Mouse (Mus musculus) liver, embryonic 11.5 days (tissue): ENCODE data around the gene Prpf6. TPM values are rescaled to one million over a fixed set of nuclear protein-coding genes. Genes with fewer than 3 reads are reported as not detected.

Experiments
- ATAC-seq: fragments of 200-750 bp; cut with Nextera tagmentation; replicated peaks from 2 replicates; pipeline ENCODE4 v1.8.0; 2017; ENCODE audit warnings: moderate number of reproducible peaks, mild to moderate bottlenecking, moderate TSS enrichment, moderate library complexity; ENCODE audit not compliant: low FRiP score
- DNase-seq: peaks from one replicate; pipeline ENCODE4 v3.0.0-alpha.2; 2017; ENCODE audit warnings: low spot score
- H3K27ac ChIP-seq: fragments of 300-500 bp; sonication (generic); 2 replicates; pipeline ENCODE4 v1.5.1; 2014; ENCODE audit warnings: mild to moderate bottlenecking, low read depth, low read length, control low read depth
- H3K27me3 ChIP-seq: fragments of 300-500 bp; sonication (generic); replicated peaks from 2 replicates; pipeline ENCODE4 v1.6.1; 2014; ENCODE audit warnings: low read length, mixed read lengths; ENCODE audit not compliant: control insufficient read depth, insufficient read depth
- H3K36me3 ChIP-seq: fragments of 300-500 bp; sonication (generic); 2 replicates; pipeline ENCODE4 v1.6.1; 2014; ENCODE audit warnings: mild to moderate bottlenecking, low read length, moderate library complexity, mixed read lengths; ENCODE audit not compliant: control insufficient read depth, insufficient read depth
- H3K4me1 ChIP-seq: fragments of 300-500 bp; sonication (generic); replicated peaks from 2 replicates; pipeline ENCODE4 v1.6.1; 2014; ENCODE audit warnings: low read length, mixed read lengths; ENCODE audit not compliant: control insufficient read depth, insufficient read depth
- H3K4me2 ChIP-seq: fragments of 300-500 bp; sonication (generic); 2 replicates; pipeline ENCODE4 v1.6.1; 2014; ENCODE audit warnings: mild to moderate bottlenecking, control low read depth, moderate library complexity
- H3K4me3 ChIP-seq: fragments of 300-500 bp; sonication (generic); 2 replicates; pipeline ENCODE4 v1.5.1; 2014; ENCODE audit warnings: low read depth, low read length, control low read depth
- H3K9ac ChIP-seq: fragments of 300-500 bp; sonication (generic); 2 replicates; pipeline ENCODE4 v1.6.1; 2014; ENCODE audit warnings: low read depth, low read length, control low read depth
- H3K9me3 ChIP-seq: fragments of 300-500 bp; sonication (generic); 2 replicates; pipeline ENCODE4 v1.6.1; 2016; ENCODE audit warnings: low read length, inconsistent platforms, mixed read lengths; ENCODE audit not compliant: control insufficient read depth
- WGBS: fragments of 180-500 bp; shearing (Covaris S2); extraction: QIAGEN DNeasy Blood & Tissue Kit; methylation state at CpG from one replicate; pipeline ENCODE4 v1.1.7; 2014; 5-methylcytosine and 5-hydroxymethylcytosine counted together
- polyA plus RNA-seq: library from polyadenylated mRNA; unstranded; fragments of >200 nt; fragmentation: Nextera tagmentation; extraction: Ambion mirVana; gene quantifications from 2 replicates; pipeline ENCODE4 v1.2.1, GENCODE M21; 2014

The Prpf6 gene
- polyA plus RNA-seq, 1 experiment from 2014 or later: 63.0 TPM

DNA sequence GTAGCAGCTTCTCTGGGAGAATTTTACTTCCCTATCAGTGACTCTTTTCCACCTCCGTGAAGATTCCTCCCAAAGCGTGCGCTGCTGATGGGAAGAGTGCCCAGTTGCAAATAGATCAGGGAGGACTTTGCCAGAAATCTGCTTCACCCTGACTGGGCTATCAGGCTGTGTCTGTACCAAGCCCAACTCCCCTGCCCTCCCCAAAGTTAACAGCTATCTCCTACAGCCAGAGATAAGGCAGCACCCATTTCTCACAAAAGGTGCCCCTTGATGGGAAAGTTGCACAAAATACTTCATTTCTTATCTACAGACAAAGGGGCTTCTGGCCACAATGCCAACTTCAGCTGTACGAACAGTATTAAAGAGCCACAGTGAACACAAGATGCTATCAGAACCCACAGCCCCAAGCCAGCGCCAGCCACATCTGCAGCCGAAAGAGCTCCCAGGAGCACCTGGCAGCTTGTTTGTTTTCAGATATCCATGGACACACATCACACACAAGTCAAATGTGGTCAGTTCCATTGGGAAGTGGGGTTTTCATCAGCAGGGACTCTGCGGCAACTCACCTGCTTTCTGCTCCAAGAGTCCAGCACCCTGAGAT is 13.6 kb upstream of the Prpf6 start:
- H3K9me3 ChIP-seq: no peaks in the 10 kb centered on the region
- H3K27me3 ChIP-seq: no peaks in the 10 kb centered on the region
- H3K9ac ChIP-seq: peak overlapping the region; percentile 8; the same call in 1 of the 2 replicates
- H3K36me3 ChIP-seq: peaks cover under 1% of the 10 kb centered on the region; the same call in 1 of the 2 replicates
- peak; percentile 39 for DNase-seq
- peaks cover 52% of the 10 kb centered on the region for H3K4me1 ChIP-seq
- peak overlapping the region; percentile 1; the same call in 1 of the 2 replicates for H3K4me3 ChIP-seq
- ATAC-seq: peak; percentile 46
- H3K4me2 ChIP-seq: peak overlapping the region; percentile 54
- peak overlapping the region; percentile 80 for H3K27ac ChIP-seq
- 59% methylated on average over 7 of the region's 7 CpGs for WGBS

DNA sequence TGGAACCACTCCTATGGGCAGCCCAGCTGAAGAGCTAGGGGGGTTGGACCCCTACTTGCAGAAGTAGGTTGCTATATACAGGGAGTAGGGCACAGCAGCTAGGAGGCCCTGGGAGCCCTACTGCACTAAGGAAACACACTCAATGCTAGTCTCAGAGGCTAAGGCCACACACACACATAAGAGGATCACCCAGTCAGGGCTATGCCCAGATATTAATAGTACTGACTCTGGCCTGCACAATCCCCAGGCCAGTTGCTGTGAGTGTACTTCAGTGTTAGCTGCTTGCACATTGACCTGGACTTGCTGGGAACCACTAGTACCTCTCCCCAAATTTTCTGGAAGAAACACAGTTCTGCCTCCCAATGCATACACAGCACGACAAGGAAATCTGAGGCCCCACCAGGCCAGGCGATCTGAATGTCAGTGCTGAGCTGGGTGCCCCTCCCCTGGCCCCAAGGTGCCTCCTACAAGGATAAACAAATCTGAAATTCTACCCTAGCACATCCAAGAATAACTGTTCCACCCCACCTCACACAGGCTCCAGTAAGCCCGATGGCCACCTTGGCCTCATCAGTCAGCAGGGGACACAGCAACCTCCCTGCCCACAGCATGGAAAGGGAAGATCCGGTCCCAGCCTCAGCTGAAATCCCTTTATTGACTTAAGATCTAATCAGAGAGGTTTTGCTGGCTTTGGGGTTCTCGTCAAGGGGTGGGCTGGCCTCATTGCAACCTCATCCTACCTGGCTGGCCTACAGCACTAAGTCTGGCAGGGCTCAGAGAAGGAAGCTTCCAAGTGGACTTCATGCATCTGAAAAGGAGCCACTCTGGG is 12.7 kb upstream of the Prpf6 start:
- Histone ChIP-seq H3K4me2 (peak overlapping the region; percentile 77), H3K4me1 (peaks cover 48% of the 10 kb centered on the region), H3K27me3 (no peaks in the 10 kb centered on the region), H3K9ac (no peak overlapping the region; the same call in 1 of the 2 replicates), H3K36me3 (peaks cover under 1% of the 10 kb centered on the region), H3K27ac (peak overlapping the region; percentile 80), H3K9me3 (no peaks in the 10 kb centered on the region), H3K4me3 (no peak overlapping the region)
- ATAC-seq: no peak
- peak; percentile 30 for DNase-seq
- WGBS: 52% methylated on average over 5 of the region's 5 CpGs

DNA sequence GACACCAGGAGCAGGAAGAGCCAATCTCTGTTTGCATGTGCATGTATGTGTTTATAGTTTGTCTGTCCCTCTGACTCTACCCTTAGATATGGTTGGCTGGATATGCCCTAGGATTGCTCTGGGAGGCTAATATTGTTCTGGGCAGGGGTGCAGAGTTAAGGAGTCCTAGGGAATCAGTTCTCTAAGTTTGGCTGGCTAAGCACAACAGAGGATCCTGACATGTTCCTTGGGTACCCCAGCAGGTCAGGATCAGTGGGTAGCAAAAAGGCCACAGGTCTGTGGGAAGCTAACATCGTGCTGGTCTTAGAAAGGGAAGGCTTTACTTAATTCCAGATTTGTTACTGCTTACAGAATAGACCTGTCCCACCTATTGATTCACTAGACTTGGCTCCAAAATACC is 12.0 kb upstream of the Prpf6 start:
- peak overlapping the region; percentile 77; the same call in 1 of the 2 replicates for H3K4me2 ChIP-seq
- H3K9me3 ChIP-seq: no peaks in the 10 kb centered on the region
- no peak overlapping the region for H3K27ac ChIP-seq
- 96% methylated on average over 1 of the region's 1 CpGs for WGBS
- peaks cover 48% of the 10 kb centered on the region for H3K4me1 ChIP-seq
- no peak overlapping the region for H3K4me3 ChIP-seq
- DNase-seq (no peak), ATAC-seq (no peak)
- no peak overlapping the region; the same call in 1 of the 2 replicates for H3K9ac ChIP-seq
- no peaks in the 10 kb centered on the region for H3K27me3 ChIP-seq
- H3K36me3 ChIP-seq: peaks cover 8% of the 10 kb centered on the region

DNA sequence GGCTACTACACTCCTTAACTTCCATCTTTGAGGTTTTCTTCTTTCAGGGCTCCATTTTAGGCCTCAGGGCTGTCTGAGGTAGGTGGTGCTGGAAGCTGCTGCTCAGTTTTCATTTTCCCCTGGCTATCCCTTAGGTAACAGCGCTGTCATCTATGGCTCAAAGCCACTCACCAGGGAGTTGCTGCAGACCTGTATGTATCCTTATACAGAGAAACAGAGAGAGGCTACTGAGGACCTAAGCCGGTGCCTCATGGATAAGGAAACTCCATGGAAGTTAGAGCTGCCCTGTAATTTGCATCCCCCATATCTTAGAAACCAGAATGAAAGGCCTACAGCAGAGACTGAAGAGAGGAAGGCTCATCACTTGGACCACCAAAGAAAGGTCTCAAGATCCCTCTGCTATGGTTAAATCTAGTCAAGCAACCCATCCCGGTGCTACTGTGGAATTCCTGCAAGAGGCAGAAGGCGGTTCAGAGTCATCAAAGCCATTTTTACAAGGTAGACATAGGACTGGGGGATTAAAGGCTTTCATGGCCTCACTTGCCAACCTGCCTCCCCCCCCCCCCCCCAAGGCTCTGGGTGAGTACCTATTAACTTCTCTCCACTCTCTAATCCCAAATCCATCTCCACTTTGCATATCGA is 11.4 kb upstream of the Prpf6 start:
- H3K27me3 ChIP-seq: no peaks in the 10 kb centered on the region
- H3K9me3 ChIP-seq: no peaks in the 10 kb centered on the region
- ATAC-seq (no peak), DNase-seq (no peak)
- H3K4me1 ChIP-seq: peaks cover 48% of the 10 kb centered on the region
- H3K36me3 ChIP-seq: peaks cover 10% of the 10 kb centered on the region
- H3K9ac ChIP-seq: peak overlapping the region; percentile 91
- H3K4me3 ChIP-seq: peak overlapping the region; percentile 78
- H3K27ac ChIP-seq: peak overlapping the region; percentile 95
- H3K4me2 ChIP-seq: peak overlapping the region; percentile 77
- 71% methylated on average over 5 of the region's 5 CpGs for WGBS

DNA sequence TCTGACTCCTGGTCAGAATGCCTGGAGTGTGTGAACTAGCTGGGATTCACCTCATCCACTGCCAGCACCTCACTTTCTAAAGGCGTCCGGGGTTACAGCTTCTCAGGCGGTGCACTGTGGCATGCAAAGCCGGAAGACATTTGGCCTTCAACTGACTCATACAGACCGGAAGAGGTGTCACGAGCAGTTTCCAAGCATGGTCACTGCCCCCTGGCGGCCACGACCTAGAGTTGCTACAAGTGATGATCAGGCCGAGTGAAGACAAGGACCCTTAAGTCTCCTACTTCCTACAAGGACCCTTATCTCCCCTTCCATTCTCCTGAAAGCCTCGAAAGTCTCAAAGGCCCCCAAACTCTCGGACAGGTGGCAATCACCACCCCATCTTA is 10.7 kb upstream of the Prpf6 start:
- peak; percentile 85 for DNase-seq
- WGBS: under 1% methylated on average over 11 of the region's 11 CpGs
- H3K9ac ChIP-seq: peak overlapping the region; percentile 91
- peak; percentile 79 for ATAC-seq
- peak overlapping the region; percentile 95 for H3K27ac ChIP-seq
- H3K36me3 ChIP-seq: peaks cover 14% of the 10 kb centered on the region
- no peaks in the 10 kb centered on the region for H3K27me3 ChIP-seq
- peaks cover 48% of the 10 kb centered on the region for H3K4me1 ChIP-seq
- peak overlapping the region; percentile 77 for H3K4me2 ChIP-seq
- H3K4me3 ChIP-seq: peak overlapping the region; percentile 78
- H3K9me3 ChIP-seq: no peaks in the 10 kb centered on the region

DNA sequence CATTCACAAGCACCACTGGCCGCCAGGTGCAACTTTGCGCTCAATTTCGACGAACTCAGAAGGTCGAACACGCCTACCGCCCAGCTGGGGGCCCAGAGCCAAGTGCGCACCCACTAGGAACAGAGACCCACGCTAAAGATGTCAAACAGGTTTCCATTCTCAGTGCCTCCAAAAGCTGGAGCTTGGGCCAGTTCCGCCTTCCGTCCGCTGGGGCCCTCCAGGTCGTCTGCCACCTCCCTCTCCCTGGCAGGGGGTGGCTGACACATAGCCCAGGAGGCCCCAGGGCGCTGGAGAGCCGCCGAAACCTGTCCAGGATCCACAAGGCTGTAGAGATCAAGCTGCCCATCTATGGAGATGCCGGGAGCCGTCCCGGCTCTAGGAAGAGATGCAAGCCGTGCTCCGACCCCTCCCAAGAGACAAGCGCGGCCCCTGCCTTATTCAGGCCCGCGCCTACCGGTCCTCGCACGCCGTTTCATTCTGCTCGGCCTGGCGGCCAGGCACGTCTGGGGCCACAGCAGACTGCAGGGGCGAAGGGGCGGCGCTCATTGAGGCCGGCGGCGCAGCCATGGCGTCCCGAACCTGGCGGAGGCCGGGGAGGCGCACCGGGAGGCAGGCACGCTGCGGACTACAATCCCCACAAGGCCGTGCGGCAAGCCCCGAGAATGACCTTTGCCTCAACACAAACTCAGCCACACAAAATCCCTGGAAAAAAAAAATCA is 10.1 kb upstream of the Prpf6 start:
- Histone ChIP-seq H3K4me1 (peaks cover 45% of the 10 kb centered on the region), H3K4me3 (peak overlapping the region; percentile 78), H3K36me3 (peaks cover 19% of the 10 kb centered on the region), H3K27ac (peak overlapping the region; percentile 95), H3K9ac (peak overlapping the region; percentile 91), H3K27me3 (no peaks in the 10 kb centered on the region), H3K4me2 (peak overlapping the region; percentile 77), H3K9me3 (no peaks in the 10 kb centered on the region)
- ATAC-seq: peak; percentile 78
- DNase-seq: peak; percentile 85
- under 1% methylated on average over 49 of the region's 49 CpGs for WGBS

DNA sequence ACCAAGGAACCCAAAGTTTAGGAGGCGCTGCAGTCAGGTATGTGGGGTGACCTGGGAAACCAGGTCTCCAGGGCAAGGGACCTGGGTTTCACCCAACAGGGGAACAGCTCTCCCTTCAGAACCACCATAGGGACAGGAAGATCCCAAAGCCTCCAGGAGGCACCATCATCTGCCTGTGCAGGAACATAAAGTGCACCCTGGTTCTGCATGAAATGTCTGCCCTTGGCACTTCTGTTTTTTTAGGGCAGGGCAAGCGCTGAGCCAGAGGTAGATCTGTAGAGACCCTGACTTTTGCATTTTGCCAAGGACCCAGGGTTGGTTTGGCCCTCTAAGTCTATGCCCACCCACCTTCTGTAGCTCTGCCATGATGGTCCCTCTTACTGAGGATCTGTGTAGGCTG is 9.3 kb upstream of the Prpf6 start:
- ATAC-seq (no peak), DNase-seq (peak; percentile 28)
- Histone ChIP-seq H3K27ac (0 out of 2 replicates have a peak overlapping the region, but pooled peaks have one; percentile 19), H3K4me3 (peak overlapping the region; percentile 78; the same call in 1 of the 2 replicates), H3K27me3 (no peaks in the 10 kb centered on the region), H3K4me2 (peak overlapping the region; percentile 77), H3K4me1 (peaks cover 37% of the 10 kb centered on the region), H3K9me3 (no peaks in the 10 kb centered on the region), H3K36me3 (peaks cover 26% of the 10 kb centered on the region), H3K9ac (peak overlapping the region; percentile 91; the same call in 1 of the 2 replicates)
- whole genome bisulfite sequencing: 88% methylated on average over 2 of the region's 2 CpGs

DNA sequence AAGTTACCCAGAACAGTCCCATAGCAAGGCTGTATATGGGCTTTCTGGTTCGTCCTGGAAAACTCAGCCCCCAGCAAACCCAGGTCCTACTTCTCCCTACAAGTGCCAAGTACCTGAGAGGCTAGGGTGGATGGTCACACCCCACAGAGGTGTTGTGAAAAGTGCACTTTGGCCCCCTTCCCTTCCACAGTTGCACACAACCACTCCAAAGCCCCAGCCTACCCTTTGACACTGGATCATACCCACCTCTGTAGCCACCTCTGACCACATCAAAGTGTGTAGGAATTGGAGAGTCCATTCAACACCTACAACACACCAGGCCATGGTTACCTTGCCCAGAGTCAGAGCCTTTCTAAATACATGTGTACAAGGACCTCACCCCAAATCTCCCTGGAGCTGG is 8.7 kb upstream of the Prpf6 start:
- Histone ChIP-seq H3K27me3 (no peaks in the 10 kb centered on the region), H3K36me3 (peaks cover 29% of the 10 kb centered on the region), H3K9ac (no peak overlapping the region), H3K4me2 (no peak overlapping the region), H3K4me3 (no peak overlapping the region), H3K27ac (no peak overlapping the region), H3K4me1 (peaks cover 32% of the 10 kb centered on the region), H3K9me3 (no peaks in the 10 kb centered on the region)
- DNase-seq: peak; percentile 27
- 94% methylated on average over 1 of the region's 1 CpGs for WGBS
- no peak for ATAC-seq
